Mouse (Mus musculus) urinary bladder, postnatal 4 days (tissue): ENCODE measurements at regions not wholly inside any gene's neighbourhood (a gene's known extent, or its start where the extent isn't known, plus 50 kb on each side); places are given as distances from the start of the nearest gene placed in this dataset.
A peak's percentile ranks its signal among the peaks of the same experiment; 100 is the strongest.

Experiments
- DNase-seq, 2 experiments: peaks; one replicate each; pipeline ENCODE4 v3.0.0; 2021 to 2022; ENCODE audit warnings: low spot score in 2 of 2

DNA sequence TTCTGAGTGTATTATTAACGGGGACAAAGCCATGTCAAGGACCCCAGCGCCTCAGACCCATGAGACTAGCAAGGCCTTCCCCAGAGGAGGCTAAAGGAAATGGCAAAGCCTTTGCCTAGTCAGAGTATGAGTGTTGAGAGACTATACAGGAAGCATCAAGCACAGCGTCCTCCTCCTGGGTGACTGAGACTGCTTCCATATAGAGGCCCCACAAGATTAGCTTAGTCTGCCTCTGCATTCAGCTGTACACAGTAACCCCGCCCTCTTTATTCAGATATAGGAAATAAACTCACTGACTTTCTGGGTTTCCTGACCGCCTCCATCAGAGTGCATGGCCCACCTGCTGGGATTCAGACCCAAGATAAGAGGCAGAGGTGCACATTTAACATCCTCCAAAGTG, 192.8 kb upstream of the Hes1 start:
- DNase-seq, result no peak

DNA sequence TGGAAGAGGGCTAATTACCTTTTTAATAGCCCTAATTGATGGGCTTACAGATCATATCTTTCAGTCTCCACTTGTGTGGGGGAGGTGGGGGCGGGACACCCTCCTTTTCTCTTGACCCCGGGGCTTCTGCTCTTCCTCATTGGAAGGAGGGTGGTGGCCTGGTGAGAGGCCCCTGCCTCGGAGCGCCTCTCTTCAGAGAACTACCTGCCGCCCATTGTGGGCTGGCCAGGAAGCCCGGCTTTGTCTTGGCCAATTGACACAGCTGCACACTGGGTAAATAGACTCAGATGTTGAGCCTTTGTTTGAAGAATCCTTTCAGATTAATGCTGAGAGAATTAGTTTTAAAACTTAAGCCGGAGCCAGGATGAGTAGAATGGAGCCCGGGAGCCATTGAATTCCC, 188.0 kb upstream of the Hes1 start:
- no peak for DNase-seq

DNA sequence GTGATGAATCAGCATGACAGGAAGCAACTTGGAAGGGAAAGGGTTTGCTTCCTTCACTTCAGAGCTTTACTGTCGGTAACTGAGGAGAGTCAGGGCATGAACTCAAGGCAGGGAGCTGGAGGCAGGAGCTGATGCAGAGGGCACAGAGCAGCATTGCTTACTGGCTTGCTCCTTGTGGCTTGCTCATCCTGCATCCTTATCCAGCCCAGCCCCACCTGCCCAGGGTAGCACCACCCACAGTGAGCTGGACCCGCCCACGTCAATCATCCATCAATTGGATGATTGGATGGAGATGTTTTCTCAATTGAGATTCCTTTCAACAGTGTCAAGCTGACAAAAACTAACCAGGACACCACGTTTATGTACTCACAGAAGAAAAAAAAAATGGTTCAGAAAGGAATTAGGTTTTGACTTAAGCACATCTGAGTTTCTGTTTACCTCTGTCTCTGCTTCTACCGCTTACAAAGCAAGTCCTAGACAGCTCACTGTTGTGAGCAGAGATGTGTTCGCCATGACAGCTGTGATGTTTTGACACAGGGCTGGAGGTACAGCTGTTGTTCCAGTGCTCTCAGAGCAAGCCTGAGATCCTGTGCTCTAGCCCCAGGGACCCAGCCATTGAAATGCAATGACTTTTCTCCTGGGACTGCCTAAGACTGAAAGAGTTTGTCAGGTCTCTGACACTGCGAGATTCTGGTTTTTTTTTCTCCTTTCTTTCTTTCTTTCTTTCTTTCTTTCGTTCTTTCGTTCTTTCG, 186.6 kb upstream of the Hes1 start:
- DNase-seq, result no peak

DNA sequence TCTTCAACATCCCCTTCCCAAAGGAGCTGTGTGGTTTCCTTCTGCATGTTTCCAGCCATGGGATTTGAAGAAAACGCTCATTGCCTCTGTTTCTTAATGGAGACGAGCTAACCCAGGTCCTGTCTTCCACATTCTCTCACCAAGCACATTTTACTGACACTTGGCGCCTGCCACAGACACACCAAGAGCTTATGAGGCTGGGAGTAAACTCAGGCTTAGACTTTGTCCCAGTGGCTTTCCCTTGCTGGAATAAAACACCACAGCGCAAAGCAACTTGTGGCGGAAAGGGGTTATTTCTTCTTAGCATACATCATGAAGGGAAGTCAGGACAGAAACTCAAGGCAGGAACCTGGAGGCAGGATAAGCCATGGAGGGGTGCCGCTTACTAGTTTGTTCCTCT, 184.5 kb upstream of the Hes1 start:
- no peak for DNase-seq

DNA sequence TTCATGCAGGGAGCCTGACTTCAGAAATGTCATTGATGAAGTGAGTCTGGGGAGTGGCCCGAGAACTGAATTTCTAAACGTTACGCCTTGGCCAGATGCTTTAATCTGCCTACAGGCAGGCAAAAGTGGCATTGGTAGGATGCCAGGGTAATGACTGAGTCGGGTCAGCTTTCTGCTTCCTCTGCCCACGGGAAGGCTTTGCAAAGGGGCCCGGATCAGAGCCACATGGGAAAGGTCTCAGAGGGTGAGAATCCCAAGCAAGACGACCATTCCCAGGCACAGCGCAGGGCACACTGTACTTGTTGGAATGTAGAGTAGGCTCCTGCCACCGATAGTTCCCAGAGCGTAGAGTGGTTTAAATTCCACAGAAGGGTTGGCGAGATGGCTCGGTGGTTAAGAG, 182.7 kb upstream of the Hes1 start:
- no peak for DNase-seq

DNA sequence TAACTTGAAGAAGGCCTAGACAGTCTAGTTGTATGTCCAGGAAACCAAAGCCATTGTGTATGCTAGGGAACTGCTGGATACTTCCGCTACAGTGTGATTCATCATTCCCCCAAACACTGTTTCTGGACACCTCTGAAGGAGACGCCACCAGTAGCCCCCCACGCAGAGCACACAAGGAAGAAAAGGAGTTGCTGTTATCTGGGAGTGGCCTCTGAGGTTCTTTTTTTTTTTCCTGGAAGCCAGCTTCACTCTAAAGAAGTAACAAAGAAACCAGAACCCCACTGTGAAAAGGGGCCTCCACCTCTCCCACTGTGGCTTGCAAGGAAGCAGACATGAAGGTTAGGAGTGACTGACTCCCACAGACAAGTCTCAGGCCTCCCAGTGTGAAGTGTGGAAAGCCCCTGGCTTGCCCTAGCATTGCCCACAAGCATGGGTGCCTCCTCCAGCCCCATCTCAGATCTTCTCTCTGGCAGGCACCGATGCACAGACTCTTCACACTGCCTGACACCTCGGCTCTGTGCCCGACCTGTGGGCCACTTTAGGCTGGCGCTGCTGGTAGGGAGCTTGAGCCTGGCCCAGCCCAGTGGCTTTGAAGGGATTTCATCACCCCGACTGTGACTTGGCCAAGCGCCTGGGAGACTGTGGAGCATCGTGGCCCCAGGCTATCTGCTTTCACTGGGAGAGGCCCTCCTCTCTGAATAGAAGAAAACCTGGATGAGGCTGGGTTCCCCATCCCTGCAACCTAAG, 181.8 kb upstream of the Hes1 start:
- DNase-seq, result peak in 1 of 2 experiments; percentile 43

DNA sequence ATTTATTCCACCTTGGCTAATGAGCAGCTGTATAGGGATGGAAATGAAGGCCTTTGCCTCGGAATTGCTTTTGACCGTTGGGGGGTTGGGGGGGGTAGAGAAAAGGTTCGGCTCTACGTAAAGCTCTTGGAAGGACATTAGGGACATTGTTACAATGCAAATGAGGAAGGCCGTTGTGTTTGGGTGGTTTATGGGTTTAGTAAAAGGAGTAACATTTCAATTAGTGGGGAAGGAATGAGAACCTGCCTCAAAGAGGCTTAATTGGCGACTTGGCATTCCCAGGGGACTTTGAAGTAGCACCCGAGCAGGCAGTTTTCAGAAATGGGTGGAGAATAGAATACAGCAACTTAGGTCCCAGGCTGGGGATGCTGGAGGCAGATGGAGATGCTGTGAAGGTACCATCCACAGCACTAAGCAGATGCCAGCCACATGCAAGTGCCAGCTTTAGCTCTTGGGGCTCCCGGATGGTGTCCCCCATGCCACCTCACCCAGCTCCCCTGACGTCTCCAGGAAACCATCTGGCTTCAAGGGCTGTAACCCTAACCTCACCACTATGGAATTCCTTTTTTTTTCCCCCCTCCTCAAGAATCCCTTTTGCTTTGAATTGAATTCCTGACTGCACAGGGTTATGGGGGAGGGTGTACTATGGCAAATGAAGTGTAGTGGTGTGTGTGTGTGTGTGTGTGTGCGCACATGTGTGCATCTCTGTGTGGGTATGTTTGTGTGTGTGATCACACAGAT, 180.8 kb upstream of the Hes1 start:
- no peak for DNase-seq

DNA sequence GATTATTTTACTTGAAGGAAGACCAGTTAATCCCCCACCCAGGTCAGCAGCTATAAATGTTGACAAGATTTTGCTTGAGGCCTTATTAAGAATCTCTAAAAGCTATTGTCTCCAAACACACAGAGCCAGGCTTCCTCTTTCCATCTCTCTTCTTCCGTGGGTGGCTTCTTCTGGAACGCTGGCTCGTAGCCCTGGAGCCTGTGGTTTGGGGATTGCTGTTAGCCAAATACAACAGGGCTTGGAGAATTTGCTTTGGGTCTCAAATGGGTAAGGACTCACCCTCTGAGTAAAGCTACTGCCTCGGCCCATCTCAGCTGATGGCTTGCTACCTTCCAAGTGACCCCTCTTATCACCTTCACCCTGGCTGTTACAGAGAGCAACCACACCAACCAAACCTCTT, 179.3 kb upstream of the Hes1 start:
- no peak for DNase-seq

DNA sequence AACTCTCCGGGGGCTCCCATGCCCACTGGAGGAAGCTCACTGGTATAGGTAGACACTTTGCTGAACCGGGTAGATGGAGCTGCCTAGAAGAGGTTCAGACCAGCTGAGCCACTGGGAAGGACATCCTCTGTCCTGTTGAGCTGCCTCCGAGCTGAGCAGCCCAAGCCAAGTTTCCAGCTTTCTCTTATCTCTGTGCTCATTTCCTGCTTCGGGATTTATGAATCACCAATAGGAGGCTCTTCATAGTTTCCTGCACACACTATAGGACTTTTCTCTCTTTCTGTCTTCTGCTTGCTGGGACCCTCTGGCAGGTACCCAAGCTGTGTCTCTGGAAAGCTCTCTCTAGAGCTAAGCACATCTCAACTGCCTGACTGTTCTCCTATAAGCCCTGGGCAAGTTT, 177.4 kb upstream of the Hes1 start:
- DNase-seq, result no peak

DNA sequence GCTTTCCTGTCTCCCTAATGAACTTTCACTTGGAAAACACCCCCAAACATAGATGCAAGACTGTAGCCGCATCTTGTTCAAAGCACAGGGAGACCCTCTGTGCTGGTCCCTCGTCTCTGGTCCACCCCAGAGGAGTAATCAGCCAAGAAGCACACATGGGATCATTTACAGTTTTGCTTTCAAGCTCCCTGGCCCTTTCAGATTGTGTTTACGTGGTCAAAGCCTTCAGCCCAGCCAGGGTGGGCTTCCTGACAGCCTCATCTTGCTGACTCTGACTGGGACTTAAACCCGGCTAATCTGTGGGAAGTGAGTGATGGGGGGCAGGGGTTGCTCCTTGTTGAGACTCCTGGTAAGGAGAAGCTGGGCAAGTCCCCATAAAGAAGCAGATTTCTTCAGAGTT, 174.8 kb upstream of the Hes1 start:
- DNase-seq, result no peak

DNA sequence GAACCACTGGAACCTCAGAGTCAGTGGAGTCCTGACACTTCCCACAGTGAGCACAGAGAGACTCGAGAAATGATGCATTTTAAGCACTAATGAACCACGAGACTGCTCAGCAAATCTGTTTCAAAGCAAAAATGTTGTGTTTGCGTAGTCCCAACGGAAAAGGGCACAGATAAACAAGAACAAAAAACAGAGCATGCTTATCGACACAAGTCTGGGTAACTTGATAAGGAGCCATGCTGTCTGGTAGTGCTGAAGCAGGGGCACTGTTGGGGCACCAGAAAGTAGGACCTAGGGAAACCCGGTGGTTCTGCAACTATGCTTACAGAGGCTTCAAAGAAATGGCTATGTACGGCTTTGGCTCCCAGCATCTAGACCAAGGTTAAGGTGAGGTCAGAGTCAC, 172.7 kb upstream of the Hes1 start:
- DNase-seq, result no peak

DNA sequence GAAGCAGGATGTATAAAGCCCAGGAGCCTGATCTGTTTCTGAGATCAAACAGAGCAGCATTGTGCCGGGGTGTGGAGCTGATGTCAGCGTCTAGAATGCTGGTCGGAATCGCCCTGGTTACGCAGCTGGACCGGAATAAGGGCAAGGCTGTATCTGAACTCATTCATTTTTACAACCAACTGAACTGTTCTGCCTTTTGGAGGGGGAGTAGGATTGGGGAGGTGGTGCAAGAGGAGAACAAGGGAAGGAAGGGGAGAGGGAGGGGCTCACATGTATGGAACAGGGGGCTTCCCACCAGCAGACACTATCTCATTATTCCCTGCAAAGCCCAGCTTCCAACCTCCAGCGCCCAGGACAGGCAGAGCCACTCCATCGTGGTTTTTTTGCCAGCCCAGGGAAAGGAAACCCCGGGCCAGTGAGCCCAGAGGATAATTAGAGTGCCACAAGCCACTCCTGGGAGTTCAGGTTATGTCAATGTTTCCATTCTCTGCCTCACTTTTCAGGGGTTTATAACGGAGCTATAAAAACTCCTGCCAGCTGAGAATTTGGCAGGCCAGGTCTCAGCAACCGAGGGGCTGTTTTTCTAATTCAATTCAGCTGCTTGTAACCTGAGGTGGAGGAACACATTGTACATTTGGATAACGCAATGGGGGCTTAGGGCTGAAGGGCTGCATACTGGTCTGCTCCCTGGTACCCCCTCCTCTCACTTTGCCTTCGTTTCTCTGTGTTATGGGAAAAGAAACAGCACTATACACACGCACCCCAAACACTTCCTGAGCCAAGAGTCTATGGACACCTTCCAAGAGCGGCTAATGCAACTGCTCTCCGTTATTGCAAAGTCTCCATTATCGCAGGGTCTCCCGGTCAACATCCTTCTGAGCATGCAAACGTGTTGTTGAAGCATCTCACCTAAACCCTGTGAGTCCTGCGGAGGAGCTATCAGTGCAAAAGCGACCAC, 170.0 kb upstream of the Hes1 start:
- DNase-seq, result no peak

DNA sequence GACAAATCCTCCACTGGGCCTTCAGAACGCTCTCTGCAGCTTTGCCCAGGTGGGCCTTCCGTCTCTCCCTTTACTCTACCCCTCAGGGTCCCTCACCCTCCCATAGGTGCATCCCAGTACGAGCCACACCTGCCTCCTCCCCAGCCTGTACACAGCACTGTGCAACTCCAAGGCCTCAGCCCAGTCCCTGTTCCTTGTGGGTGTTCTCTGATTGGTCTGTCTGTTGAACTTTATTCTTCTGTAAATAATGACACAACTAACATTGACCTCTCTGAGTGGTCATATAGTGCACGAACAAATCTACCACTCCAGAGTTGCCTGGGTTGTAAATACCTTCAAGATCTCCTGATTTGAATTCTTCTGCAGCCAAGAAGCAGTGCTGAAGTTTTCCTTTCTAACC, 167.8 kb upstream of the Hes1 start:
- DNase-seq, result no peak

DNA sequence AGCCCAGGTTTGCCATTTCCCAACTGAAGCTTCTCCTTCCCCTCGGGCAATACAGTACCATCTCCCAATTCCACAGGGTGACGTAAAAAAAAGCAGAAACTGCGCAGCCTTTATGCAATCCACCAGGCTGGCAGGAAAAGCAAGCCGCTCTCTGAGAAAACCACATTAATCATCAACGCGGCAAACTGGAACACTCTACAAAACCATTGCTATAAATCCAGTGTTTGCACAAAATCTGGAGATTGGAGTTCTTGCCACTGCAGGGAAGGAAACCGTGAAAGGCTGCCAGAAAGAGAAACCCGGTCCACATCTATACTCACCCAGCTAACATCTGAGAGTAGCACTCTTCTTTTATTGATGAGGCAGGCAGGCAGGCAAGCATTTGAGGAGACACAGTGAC, 160.7 kb upstream of the Hes1 start:
- no peak for DNase-seq

DNA sequence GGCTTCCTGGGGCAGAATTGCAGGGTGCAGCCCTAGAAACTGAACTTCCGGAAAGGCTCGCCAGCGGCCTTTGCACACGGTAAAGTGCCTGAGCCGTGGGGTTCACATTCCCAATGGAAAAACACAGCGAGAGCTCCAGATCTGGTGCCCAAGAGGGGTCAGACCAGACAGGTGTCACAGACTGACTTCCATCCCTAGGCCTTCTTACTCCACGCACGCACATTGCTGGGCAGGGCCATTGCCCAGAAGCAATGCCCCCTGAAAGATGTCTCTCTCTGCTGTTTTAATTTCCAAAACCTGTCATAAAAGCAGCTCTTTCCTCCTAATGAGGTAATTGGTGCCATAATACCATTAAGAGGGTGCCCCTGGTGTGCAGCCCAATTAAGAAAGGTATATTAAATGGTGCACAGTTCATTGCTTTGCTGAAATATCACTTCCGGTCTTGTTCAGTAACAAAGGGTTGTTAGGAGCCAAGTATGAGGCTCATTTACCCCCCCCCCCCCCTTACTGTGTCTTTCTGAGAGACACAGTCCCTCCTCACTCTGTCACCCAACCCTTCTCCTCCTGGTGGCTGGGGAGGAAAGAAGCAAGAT, 159.9 kb upstream of the Hes1 start:
- DNase-seq, result no peak

DNA sequence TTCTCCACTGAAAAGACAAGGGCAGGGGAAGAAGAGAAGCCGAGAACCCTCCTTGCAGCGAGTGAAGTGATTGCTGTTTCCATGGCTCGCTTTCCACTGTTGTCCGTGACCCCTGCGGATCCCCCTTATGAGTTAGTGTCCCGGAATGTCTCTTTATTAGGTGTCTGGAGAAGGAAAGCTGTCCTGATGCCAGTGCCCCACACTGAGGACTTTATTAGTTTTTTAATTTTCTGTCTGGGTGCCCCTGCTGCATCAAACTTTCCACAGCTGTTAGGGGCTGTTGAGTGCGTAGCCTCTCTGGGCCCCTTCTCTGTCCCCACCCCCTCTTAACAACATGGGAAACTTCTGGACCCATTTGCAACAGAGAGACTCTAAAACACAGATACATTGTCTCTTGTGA, 156.9 kb upstream of the Hes1 start:
- DNase-seq, result no peak

DNA sequence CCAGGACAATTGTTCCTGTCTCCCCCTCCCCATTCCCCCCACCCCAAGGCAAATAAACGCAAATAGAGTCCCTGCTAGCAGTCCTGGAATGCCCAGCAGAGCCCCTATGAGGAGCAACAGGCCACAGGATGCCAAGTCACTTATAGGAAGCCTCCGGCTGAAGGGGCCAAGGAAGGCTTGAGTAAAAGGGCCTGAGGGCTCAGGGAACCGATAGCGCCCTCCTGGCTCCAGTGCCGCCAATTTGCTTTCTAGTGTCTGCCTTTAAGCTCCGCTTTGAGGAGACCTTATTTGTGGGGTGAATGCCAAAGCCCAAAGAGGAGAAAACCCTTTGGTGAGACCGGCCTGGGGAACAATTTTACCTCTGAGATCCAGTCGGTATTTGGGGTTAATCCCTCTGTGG, 156.2 kb upstream of the Hes1 start:
- no peak for DNase-seq

DNA sequence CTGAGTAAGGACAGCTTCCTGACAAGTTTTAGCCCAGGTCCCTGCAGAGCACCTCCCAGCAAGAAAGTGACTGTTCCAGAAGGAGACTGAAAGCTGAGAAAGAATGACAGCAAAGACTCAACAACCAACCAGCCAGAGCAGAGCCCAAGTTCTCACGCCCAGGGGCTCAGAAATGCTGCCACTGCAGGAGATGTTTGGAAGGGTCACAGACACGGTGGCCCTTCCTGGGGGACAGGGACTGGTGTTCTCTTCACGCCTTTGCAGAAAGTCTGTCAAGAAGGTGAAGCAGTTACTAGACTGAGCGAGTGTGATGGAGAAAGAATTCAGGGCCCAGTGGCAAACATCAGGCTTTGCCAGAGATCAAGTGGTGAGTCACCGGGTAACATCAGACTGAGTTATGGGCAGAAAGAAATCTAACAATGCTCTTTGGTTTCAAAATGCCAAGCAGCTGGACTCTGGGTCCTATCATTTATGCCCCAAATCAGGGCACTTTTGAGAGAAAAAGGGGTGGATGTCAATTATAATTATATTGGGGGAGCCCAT, 154.2 kb upstream of the Hes1 start:
- DNase-seq, result no peak

DNA sequence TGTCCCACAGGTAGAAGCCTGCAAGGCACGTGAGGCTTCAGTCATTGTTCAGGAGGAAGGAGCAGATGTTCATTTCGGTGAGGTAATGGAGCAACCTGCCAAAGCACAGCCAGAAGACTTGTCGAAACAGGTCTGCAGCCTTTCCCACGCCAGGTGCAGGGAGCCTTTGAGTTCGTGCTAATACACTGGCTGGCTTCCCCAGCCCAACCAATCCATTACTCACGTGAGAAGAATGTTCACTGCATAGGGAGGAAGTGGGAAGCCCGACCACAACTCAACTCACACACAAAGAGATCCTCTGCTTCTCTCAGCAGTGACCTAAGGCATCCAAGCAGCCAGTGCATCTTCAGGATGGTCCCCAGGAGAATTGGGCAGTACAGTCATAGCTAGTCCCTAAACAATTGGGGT, 153.0 kb upstream of the Hes1 start:
- DNase-seq, result peak in 1 of 2 experiments; percentile 51

DNA sequence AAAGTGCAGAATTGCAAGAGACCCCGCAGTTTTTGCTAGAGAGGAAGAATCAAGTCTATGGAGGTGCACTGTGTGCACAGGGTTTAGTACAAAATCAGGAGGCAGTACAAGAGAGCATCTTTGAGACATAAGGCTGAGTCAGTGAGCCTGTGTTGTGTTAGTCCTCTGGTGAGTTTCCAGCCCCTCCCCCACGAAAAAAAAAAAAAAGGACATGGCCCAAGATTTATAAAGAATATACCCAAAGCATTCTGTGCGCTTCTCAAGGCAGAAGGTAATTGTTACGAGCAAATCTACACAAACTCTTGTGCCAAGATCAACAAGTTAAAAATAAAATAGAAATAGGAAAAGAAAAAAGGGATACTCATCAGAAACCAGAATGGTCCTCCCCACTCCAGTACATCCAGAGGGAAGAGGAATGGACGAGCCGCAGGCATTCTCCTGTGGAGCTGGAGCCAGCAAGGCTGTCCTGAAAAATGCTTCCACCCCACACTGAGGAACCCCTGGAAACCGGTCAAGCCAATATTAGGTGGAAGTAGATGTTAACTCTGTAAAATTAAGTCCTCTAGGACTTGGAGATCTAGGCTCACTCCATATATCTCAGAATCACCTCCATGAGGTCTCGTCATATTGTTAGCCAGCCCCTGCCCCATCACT, 150.7 kb upstream of the Hes1 start:
- DNase-seq, result no peak
